Mouse (Mus musculus): ENCODE data around the gene Vps37c. TPM values are rescaled to one million over a fixed set of nuclear protein-coding genes. Genes with fewer than 3 reads are reported as not detected.

Vps37c gene
- total and polyA plus RNA-seq, 3 experiments, result 8.1 to 11.9 TPM; not detected in 1

- no peaks in the 10 kb centered on the region; the same call in none of the 2 replicates for H3K79me2 ChIP-seq (ENCODE audit: control insufficient read depth, insufficient read depth, low read length, poor library complexity)
- H3K9ac ChIP-seq (ENCODE audit: control insufficient read depth, low read depth, low read length, poor library complexity, severe bottlenecking), result no peak overlapping the region
- DNase-seq (ENCODE audit: low read depth, low spot score), result no peak
- no peak overlapping the region for H3K27ac ChIP-seq (ENCODE audit: control insufficient read depth, low read depth, low read length)
- no peaks in the 10 kb centered on the region for H3K4me1 ChIP-seq (ENCODE audit: control insufficient read depth in 1 of 2, insufficient read depth in 2 of 2, low read length in 2 of 2)
- H3K9me3 ChIP-seq (replicated peaks; ENCODE audit: insufficient read depth, low read length), result no peaks in the 10 kb centered on the region
- H3K27me3 ChIP-seq (ENCODE audit: control insufficient read depth in 1 of 2, insufficient read depth in 2 of 2, low read length in 2 of 2), result no peaks in the 10 kb centered on the region
- TF ChIP-seq MXI1 (IDR thresholded peaks at IDR 0.05; ENCODE audit: low read depth, low read length) (no peak), TAL1 (IDR thresholded peaks at IDR 0.05; ENCODE audit: low read length) (no peak), POLR2A (IDR thresholded peaks at IDR 0.05; ENCODE audit: control insufficient read depth in 1 of 2, insufficient read depth in 1 of 2, low read depth in 1 of 2, low read length in 2 of 2, poor library complexity in 1 of 2) (no peak), TBP (IDR thresholded peaks at IDR 0.05; ENCODE audit: low read depth, low read length) (no peak), RAD21 (IDR thresholded peaks at IDR 0.05; ENCODE audit: low read depth, low read length) (no peak), UBTF (IDR thresholded peaks at IDR 0.05; ENCODE audit: borderline replicate concordance, insufficient read depth, low read depth, low read length) (no peak), MYB (IDR thresholded peaks at IDR 0.05; ENCODE audit: low read depth, low read length) (no peak), MAZ (IDR thresholded peaks at IDR 0.05; ENCODE audit: low read depth, low read length) (no peak), MAX (IDR thresholded peaks at IDR 0.05; ENCODE audit: low read length) (no peak), MYC (IDR thresholded peaks at IDR 0.05; ENCODE audit: low read depth, low read length) (no peak), ZC3H11A (IDR thresholded peaks at IDR 0.05; ENCODE audit: low read depth, low read length) (no peak), ELF1 (IDR thresholded peaks at IDR 0.05; ENCODE audit: low read depth, low read length) (no peak), CHD2 (IDR thresholded peaks at IDR 0.05; ENCODE audit: low read length) (no peak), ZKSCAN1 (IDR thresholded peaks at IDR 0.05; ENCODE audit: low read depth, low read length) (no peak), MEF2A (IDR thresholded peaks at IDR 0.05; ENCODE audit: extremely low read depth, insufficient replicate concordance, low read depth, low read length, poor library complexity, severe bottlenecking) (no peak), GATA1 (IDR thresholded peaks at IDR 0.05; ENCODE audit: low read depth, low read length) (no peak), CHD1 (IDR thresholded peaks at IDR 0.05; ENCODE audit: low read depth, low read length) (no peak), SIN3A (IDR thresholded peaks at IDR 0.05; ENCODE audit: low read length) (no peak), SMC3 (IDR thresholded peaks at IDR 0.05; ENCODE audit: low read depth, low read length) (no peak), MAFK (IDR thresholded peaks at IDR 0.05; ENCODE audit: borderline replicate concordance, low read depth, low read length) (no peak)
- H3K4me3 ChIP-seq (ENCODE audit: control insufficient read depth in 1 of 2, insufficient read depth in 1 of 2, low read depth in 2 of 2, low read length in 2 of 2), result no peak overlapping the region
- H3K36me3 ChIP-seq (ENCODE audit: control insufficient read depth in 1 of 2, insufficient read depth in 2 of 2, low read length in 2 of 2), result no peaks in the 10 kb centered on the region
Measured at GRCm38 (mm10) chr19:10701013-10701726, 12.6 kb downstream of the Vps37c start.

- H3K27ac ChIP-seq (ENCODE audit: control insufficient read depth, low read depth, low read length), result no peak overlapping the region
- no peak overlapping the region for H3K4me3 ChIP-seq (ENCODE audit: control insufficient read depth in 1 of 2, insufficient read depth in 1 of 2, low read depth in 2 of 2, low read length in 2 of 2)
- no peaks in the 10 kb centered on the region for H3K27me3 ChIP-seq (ENCODE audit: control insufficient read depth in 1 of 2, insufficient read depth in 2 of 2, low read length in 2 of 2)
- H3K9ac ChIP-seq (ENCODE audit: control insufficient read depth, low read depth, low read length, poor library complexity, severe bottlenecking), result no peak overlapping the region
- H3K36me3 ChIP-seq (ENCODE audit: control insufficient read depth in 1 of 2, insufficient read depth in 2 of 2, low read length in 2 of 2), result no peaks in the 10 kb centered on the region
- TF ChIP-seq MYB (IDR thresholded peaks at IDR 0.05; ENCODE audit: low read depth, low read length) (no peak), USF2 (IDR thresholded peaks at IDR 0.05; ENCODE audit: borderline replicate concordance in 1 of 2, insufficient read depth in 1 of 2, low read depth in 1 of 2, low read length in 2 of 2) (no peak), SIN3A (IDR thresholded peaks at IDR 0.05; ENCODE audit: low read length) (no peak), USF1 (IDR thresholded peaks at IDR 0.05; ENCODE audit: low read depth, low read length) (no peak), CHD2 (IDR thresholded peaks at IDR 0.05; ENCODE audit: low read length) (no peak), HCFC1 (IDR thresholded peaks at IDR 0.05; ENCODE audit: low read depth, low read length) (no peak), TAL1 (IDR thresholded peaks at IDR 0.05; ENCODE audit: low read length) (no peak), BHLHE40 (IDR thresholded peaks at IDR 0.05; ENCODE audit: borderline replicate concordance, low read depth, low read length) (no peak), NELFE (IDR thresholded peaks at IDR 0.05; ENCODE audit: low read depth, low read length) (no peak), POLR2A (IDR thresholded peaks at IDR 0.05; ENCODE audit: control insufficient read depth in 1 of 2, insufficient read depth in 1 of 2, low read depth in 1 of 2, low read length in 2 of 2, poor library complexity in 1 of 2) (no peak), RCOR1 (IDR thresholded peaks at IDR 0.05; ENCODE audit: low read depth, low read length) (no peak), NRF1 (IDR thresholded peaks at IDR 0.05; ENCODE audit: insufficient read depth, low read depth, low read length, poor library complexity, severe bottlenecking) (no peak), E2F4 (IDR thresholded peaks at IDR 0.05; ENCODE audit: borderline replicate concordance, low read depth, low read length) (no peak), UBTF (IDR thresholded peaks at IDR 0.05; ENCODE audit: borderline replicate concordance, insufficient read depth, low read depth, low read length) (no peak), GABPA (IDR thresholded peaks at IDR 0.05; ENCODE audit: low read depth, low read length) (no peak), MAX (IDR thresholded peaks at IDR 0.05; ENCODE audit: low read length) (no peak), TBP (IDR thresholded peaks at IDR 0.05; ENCODE audit: low read depth, low read length) (no peak)
- no peaks in the 10 kb centered on the region for H3K9me3 ChIP-seq (replicated peaks; ENCODE audit: insufficient read depth, low read length)
- no peak for DNase-seq (ENCODE audit: low read depth, low spot score)
- no peaks in the 10 kb centered on the region; the same call in none of the 2 replicates for H3K79me2 ChIP-seq (ENCODE audit: control insufficient read depth, insufficient read depth, low read length, poor library complexity)
- no peaks in the 10 kb centered on the region for H3K4me1 ChIP-seq (ENCODE audit: control insufficient read depth in 1 of 2, insufficient read depth in 2 of 2, low read length in 2 of 2)
Measured at GRCm38 (mm10) chr19:10702125-10702524, 13.6 kb downstream of the Vps37c start.

Data from MEL (cell line).